Mouse (Mus musculus): ENCODE measurements around the gene C530008M17Rik. TPM values are rescaled to one million over a fixed set of nuclear protein-coding genes. Genes with fewer than 3 reads are reported as not detected.

Gene C530008M17Rik
- total RNA-seq, 2 experiments from 2014 or later = 0.97 to 2.4 TPM

DNA sequence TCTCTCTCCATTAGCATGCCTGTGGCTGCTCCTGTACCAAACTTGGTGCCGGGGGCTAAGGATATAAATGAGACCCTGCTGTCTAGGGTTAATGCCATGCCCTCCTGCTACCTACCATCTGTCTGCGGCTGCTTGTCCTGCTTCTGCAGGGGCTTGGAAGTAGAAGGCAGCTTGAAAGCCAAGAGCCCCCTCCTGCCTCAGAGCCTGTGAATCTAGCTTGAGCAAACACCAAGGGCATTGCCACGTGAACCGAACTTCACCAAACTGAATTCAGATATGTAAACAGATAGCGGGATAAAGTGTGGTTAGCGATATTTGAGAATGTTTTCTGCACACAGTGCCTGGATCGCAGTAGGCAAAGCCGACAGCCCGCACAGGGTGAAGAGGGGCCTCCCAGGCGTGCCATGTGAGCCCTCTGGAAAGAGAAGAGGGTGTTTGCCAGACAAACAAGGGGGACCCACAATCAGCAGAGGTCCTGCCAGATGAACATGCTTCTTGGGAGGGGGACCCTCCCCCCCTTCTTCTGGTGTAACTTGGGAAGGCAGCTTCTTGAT is 106.9 kb downstream of the C530008M17Rik start:
- no peak for DNase-seq
- intact Hi-C loops (cut with DNase I) = loop anchor here (10.0 kb wide), 1 partner anchor 108 kb away; the partner anchor contains the start of gene C530008M17Rik

DNA sequence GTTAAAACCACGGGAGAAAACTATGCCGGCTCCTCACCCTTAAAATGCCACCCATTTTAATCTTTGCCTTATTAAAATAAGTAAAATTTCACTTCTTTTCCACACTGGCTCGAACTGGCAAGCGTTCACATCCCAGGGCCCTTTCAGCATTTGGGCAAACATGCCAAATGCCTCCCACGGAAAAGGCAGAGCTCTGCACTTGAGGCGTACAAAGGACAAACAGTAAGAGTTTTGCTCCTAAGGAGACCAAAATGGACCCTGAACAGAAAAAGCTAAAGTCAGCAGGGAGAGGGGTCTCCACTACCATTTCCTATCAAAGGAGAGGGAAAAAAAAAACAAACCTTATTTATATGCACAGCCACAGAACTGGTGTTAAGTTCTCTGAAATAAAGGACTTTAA is 107.4 kb downstream of the C530008M17Rik start:
- DNase-seq = no peak
- intact Hi-C loops (cut with DNase I) = loop anchor here (10.0 kb wide), 1 partner anchor 109 kb away; the partner anchor contains the start of gene C530008M17Rik

DNA sequence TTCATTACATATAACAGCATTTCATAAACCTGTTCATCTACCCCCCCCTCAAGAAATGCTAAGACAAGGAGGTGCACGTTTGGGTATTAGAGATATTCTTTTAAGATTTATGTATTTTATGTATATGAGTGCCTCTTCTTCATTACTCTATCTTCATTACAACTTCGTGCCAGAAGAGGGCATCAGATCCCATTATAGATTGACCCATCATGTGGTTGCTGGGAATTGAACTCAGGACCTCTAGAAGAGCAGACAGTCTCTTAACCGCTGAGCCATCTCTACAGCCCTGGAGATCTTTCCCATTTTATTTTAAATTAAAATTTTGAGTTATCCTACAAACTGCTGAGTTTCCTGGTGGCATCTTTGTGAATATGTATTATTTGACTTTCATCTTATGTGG is 112.7 kb downstream of the C530008M17Rik start:
- intact Hi-C loops (cut with DNase I) = loop anchor here (10.0 kb wide), 1 partner anchor 114 kb away; the partner anchor contains the start of gene C530008M17Rik
- DNase-seq = no peak

DNA sequence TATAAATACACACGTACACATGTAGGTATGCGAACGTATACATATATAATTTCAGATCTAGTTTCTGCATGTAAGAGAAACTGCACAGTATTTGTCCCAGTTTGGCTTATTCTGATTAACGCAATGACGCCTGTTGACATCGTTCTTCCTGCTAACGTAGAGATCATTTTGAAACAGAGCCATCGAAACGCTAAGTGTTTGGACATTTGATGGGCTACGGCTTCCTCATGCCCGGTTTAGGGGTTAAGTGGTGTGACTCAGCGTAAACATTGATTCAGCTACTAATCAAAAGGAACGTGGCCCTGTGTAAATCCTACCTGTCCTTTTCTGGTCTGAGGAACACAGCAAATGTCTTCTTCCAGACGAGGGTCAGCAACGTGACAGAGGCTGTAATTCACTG is 113.3 kb downstream of the C530008M17Rik start:
- intact Hi-C loops (cut with DNase I) = loop anchor here (10.0 kb wide), 1 partner anchor 115 kb away; the partner anchor contains the start of gene C530008M17Rik
- DNase-seq = no peak

DNA sequence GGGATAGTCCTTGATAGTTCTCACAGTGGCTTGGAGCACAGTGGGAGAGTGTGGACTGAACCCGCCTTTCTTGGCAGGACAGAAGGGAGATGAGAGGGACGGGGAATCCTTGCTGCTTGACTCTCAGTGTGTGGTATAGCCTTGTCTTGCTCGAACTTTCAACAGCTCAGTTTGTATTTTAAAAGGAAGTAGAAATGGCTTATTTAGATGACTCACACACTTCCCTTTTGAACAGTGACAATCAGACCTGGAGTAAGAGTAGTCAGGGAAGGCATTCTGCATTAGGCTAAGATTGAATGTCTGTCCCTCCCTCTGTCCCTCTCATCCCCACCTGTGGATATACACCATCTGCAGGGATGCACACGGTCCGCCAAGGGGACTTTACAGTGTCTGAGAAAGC is 115.1 kb downstream of the C530008M17Rik start:
- intact Hi-C loops (cut with DNase I) = no loop called here
- DNase-seq = no peak

DNA sequence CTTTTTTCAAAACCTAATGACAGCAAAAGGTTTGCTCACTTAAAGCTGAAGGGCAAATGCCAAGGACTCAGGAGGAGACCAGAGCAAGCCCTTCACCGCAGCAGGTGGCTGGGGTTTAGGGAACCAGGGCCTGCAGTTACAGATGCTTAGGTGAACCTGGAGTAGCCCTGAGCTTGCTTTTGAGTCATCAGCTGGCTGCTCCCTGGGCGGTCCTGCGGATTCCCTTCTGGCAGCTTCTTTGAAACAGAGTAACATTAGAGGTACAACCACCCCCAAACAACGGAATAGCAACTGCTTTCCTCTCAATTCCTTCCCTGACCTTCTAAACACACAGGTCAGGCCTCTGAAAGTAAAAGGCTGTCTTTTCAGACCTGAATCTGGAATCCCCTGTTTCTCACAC is 116.5 kb downstream of the C530008M17Rik start:
- intact Hi-C loops (cut with DNase I) = no loop called here
- DNase-seq = no peak

DNA sequence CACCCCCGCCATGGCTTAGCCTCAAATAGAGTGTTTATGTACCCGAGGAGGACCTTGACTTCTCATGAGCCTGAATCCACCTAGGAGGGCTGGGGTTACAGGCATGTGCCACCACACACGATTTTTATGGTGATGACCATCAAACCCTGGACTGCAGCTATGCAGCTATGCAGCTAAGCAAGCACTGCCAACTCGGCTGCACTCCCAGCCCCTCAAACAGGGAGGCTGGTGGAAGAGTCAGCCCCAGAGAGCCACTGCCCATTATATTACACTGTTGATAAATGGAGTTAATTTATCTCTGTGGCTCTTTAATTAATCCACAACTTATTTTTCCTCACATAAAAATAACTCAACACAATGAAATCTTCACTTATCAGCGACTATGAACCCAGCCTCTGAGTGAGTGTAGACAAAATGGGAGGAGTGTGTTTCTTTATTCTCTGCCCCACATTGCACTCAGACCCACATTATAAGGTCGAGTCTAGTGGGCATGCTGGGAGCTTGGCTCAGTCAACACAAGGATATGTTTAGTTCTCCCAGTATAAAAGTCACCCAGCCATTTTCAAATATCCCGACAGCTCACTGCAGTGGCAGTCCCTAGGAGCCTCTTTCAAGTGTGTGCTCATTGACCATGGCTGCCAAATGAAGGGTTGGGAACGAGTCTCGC is 117.3 kb downstream of the C530008M17Rik start:
- intact Hi-C loops (cut with DNase I) = no loop called here
- DNase-seq = no peak

DNA sequence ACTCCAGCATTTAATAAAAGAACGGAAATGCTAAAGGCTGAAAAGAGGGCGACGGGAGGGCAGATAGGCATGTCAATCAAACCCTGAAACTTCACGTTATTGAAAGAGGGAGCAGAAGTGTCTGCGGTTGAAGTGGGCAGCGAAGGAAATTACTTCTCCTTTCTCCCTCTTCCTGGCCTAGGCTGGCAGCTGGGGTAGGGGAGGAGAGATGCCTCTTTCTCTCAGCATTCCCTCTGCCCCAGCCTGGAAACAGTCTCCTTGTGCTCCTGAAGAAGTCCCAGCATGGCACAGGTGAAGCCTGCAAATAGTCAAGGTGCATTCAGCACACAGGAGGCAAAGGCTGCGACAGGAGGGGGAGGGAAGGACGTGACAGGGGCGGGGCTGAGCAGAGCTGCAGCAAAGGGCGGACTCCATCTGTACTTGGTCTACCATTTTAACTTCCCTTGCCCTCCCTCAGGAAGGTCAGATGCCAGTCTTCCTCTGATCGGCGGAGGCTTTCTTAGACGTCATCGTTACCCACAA is 122.8 kb downstream of the C530008M17Rik start:
- DNase-seq = no peak
- intact Hi-C loops (cut with DNase I) = no loop called here

DNA sequence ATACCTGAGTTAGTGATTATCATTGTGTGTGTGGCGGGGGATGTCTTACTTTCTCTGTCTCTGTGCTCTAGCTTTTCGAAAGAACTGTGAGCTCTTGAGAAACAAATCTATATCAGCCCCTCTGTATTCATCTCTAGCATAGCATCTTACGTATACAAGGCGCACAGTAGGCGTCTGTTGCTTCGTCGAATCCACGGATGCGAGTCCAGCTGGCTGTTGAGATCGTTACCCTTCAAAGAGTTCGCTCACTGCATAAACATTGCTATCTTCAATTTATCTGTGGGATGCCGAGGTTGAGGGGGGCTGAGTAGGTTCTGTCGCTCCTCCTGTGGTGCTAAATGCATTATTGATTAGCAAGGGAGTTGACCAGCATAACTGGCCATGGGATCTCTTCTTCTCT is 125.6 kb downstream of the C530008M17Rik start:
- intact Hi-C loops (cut with DNase I) = no loop called here

DNA sequence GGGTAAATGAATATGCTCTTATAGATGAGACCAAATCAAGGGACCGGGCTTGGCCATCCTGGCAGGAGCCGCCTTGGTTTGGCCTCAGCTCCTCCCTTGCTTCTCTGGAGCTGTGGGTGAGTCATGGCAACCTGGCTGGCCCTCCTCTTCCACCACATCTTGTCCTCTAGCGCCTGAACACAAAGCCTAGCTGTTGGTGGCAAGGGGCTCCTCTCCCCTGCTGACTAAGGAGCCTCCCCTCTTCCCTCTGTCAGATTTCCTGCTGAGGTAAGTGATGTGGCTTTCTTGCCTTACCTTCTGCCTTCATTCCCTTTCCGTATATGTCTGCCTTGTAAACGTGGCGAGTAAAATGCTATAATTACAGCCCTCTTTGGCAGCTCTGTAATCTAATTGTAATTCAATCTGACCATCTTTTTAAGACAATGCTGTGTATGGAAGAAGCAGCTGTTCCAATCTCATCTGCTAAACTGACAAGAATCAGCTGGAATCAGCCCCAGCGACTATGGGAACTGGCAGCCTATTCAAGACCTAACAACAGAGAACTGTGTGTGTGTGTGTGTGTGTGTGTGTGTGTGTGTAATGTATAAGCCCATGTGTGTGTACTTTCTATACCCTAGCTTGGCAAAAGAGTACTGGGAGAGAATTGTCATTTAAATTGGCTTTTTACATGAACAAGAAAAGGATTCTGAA is 126.2 kb downstream of the C530008M17Rik start:
- DNase-seq = no peak
- intact Hi-C loops (cut with DNase I) = no loop called here

More for the DNA sequence above, 125.6 kb downstream of the C530008M17Rik start:
- no peak for DNase-seq

DNA sequence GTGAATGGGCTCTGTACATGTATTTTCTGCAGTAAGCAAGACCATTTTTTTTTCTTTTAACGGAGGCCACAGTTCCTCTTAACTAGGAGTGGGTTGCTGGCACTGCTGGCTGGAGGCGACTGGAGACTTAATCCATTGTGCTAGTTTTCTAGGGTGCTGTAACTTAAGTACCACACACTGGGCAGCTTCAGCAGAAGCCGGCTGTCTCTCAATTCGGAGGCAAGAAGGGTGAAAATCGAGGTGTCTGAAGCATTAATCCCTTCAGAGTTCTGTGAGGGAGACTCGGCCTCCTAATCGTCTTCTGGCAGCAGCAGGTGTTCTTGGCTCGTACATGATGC is 126.8 kb downstream of the C530008M17Rik start:
- no peak for DNase-seq
- intact Hi-C loops (cut with DNase I) = no loop called here

DNA sequence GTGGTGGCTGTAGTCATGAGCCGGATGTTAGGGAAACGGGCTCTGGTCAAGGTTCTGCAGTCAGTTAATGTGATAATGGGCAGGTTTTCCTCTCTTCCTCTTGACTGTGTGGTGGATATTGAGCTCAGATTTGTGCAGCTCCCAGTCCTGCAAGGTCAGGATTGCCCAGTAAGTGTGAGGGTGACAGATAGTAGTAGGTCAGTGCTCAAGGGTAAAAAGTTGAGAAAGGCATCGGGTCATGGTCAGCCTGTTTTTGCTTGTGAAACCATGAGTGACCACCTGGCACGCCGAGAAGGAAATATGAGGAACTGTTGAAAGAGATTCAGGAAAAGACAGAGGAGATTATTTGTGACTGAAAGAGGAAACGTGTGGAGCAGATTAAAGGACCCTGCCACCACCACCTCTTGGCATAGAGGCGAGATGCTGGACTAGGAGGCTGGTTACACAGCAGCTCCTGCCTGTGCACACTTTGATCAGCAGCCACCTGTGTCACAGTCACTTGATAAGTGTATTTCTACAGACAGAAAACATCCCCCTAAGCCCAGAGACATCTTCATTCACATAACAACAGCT is 127.9 kb downstream of the C530008M17Rik start:
- DNase-seq = no peak
- intact Hi-C loops (cut with DNase I) = no loop called here

DNA sequence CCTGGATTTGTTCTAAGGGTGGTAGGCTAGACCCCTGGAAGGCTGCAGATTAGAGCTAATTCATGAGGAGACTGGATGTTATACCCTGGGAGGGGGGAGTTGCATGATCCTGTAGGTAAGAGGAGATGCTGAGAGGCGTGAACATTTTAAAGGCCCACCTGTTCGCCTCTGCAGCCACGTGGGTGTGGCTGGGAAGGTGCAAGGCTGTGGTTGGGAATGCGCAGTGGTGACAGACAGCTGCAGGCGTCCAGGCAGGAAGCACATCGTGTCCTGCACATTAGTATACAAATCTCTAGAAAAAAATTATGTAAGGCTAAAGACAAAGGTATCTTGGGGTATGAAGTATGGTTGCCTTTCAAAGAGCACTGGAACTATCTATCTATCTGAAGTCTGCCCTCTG is 128.7 kb downstream of the C530008M17Rik start:
- intact Hi-C loops (cut with DNase I) = no loop called here
- DNase-seq = no peak

DNA sequence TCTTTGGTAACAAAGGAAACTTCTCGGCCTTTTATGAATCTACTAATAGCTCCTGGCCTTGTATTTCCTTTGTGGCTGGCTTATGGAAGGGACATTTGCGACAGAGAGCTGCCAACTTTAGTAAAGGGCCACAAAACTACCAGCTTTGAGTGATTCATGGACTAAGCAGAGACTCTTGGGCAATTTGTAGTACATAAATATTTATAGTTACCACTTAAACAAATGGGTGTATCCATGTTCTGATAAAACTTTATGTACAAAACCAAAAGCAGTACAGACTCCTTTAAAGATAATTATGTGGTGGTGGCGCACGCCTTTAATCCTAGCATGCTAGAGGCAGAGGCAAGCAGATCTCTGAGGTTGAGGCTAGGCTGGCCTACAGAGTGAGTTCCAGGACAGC is 133.6 kb downstream of the C530008M17Rik start:
- intact Hi-C loops (cut with DNase I) = no loop called here
- no peak for DNase-seq

DNA sequence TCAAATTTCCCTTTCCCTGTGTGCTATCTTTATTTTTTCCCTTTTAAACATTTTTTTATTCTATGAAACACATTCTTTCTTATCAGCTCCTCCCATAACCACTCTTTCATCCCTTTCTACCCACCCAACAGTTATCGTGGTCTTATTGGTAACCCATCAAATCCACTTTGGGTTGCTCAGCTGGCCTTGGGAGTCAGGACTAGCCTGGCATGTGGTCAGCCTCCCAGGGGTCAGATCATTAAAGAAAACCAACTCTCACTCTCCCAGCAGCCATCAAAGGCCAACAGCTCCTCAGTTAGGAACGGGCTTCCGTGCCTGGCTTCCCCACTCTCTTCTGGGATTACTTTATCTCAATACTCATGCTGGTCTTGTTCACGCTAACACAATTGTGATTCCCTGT is 135.0 kb downstream of the C530008M17Rik start:
- intact Hi-C loops (cut with DNase I) = no loop called here
- DNase-seq = no peak

DNA sequence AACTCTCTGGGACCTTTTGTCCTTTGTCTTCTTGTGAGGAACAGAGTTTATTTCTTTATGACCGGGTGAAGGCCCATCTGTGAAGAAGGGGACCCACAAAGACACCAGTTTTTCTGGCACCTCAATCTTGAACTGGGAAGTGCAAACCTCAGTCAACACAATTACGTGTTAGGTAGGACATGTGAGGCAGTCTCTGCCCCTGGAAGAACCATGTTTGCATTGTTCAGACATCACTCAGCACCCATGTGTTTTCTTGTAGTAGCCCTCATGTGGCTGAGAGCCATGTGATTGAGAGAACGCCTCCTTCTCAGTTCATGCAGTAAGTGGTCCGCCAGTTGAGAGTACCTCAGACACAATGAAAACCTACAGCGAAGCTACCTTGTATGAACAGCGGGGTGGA is 136.4 kb downstream of the C530008M17Rik start:
- DNase-seq = no peak
- intact Hi-C loops (cut with DNase I) = no loop called here

DNA sequence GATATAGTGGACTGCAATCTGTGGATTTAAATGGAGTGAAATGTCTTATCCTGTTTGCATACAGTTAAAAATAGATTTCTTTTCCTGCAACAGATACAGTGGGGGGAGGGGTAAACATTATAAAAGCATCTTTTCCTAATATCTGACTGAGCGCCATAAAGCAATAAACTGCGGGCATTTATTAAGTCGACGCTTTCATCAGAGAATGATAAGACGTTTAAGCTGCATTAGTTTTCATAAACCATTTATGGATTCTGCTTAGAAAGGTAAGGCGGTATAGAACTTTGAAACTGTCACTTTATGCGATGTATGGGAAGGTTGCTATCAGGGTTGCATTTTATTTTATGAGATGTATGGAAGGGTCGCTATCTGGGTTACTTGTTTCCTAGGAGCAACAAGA is 141.7 kb downstream of the C530008M17Rik start:
- intact Hi-C loops (cut with DNase I) = no loop called here
- DNase-seq = no peak

DNA sequence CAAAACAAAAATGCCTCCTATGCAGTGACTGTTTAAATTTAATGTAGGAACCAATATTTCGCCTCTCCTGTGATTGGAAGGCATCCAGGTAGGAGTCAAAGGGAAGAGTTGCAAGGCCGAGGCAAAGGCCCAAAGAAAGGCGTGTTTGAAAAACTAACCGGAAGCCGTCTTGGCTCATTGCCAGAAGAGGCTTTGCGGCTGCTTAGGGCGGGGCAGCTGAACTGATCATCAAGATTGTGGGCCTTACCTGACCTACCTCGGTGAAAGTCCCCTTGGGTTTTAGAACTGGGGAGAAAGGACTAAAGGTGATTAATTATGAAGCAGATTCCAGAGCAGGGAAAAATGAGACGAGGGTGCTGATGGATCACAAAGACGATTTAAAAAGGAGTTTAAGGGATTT is 143.2 kb downstream of the C530008M17Rik start:
- no peak for DNase-seq
- intact Hi-C loops (cut with DNase I) = no loop called here

DNA sequence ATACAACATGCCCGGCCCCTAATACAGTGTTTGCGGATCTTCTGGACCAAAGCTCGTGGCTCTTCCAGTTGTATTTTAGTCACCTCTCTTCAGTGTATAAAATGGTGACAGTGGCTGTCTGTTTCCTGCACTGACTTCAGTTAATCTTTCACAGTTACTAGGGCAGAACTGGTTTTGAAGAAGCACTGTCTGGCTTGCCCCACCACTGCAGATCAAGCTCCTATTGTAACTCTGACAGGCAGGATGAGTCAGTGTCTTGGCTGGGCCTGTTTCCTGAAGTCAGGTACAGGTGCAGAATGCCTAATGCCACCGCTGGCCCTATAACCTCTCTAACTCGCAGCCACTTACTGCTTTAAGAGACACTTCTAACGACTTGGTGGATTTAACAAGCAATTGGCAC is 152.7 kb downstream of the C530008M17Rik start:
- intact Hi-C loops (cut with DNase I) = no loop called here
- no peak for DNase-seq

DNA sequence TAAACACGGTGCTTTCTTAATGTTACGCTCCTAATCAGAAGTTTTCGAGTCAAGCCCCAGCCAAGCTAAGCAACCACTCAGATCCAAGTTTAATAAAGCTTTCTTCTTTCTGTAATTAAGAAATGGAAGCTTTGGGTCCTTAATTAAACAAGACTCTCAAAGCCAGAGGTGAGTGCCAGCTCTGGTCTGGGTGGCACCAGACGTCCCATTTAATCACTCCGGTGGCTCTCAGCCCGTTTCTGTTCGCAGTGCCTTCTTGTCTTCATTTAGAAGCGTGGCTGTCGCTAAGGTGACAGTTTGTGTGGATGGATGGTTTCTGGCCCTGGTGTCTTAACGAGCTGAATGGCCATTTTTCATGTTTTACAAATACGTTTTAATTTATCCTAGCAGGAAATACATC is 158.7 kb downstream of the C530008M17Rik start:
- intact Hi-C loops (cut with DNase I) = no loop called here
- no peak for DNase-seq

DNA sequence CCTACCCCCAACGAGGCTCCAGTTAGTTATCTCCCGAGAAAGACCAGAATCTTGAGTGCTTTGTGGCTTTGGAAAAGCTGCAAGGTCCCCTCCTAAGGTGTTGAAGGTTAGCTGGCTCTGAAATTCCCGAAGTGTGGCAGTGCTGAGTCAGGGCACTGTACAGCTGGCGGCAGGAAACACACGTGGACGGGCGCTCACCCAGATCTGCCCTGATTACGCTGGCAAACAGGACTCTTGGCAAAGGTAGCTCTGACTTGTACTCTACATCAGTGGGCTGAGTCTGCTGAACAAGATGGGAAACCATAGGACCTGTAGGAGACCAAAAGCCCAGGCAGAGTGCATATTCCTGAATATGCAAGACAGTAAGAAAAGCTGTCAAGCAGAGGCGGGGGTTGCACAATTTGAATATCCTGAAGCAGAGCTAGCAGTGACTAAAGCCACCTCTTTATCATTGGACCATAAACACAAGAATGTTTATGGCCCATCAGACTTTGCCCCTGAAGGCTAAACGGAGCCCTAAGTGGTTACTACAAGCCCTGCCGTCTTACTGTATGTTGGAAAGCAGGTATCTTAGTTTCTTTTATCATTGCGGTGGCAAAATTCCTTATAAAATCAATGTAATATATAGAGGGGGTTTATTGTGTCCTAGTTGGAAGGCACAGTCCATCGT is 159.6 kb downstream of the C530008M17Rik start:
- peak in 1 of 2 experiments; percentile 15 for DNase-seq
- intact Hi-C loops (cut with DNase I) = no loop called here
